Mouse (Mus musculus): Measurements from ENCODE around the gene Folr2. TPM values are rescaled to one million over a fixed set of nuclear protein-coding genes. Genes with fewer than 3 reads are reported as not detected.

The Folr2 gene
- polyA plus RNA-seq, 1 experiment = 0.44 TPM

GRCm38 (mm10) chr7:101896104-101897066, 39.4 kb upstream of the Folr2 start:
- Histone ChIP-seq H3K27me3 (ENCODE audit: control insufficient read depth, insufficient read depth, low read length) (no peaks in the 10 kb centered on the region), H3K4me3 (replicated peaks; ENCODE audit: insufficient read depth, low read depth, low read length) (peak overlapping the region; percentile 64), H3K4me1 (ENCODE audit: control insufficient read depth, insufficient read depth, low read length) (no peaks in the 10 kb centered on the region), H3K27ac (ENCODE audit: insufficient read depth, low read length) (peak overlapping the region; percentile 44)
- peak; percentile 97 to 98 for DNase-seq
- under 1% methylated on average over 57 of the region's 57 CpGs for WGBS
- peak; percentile 87 for TF ChIP-seq POLR2A (IDR thresholded peaks at IDR 0.05; ENCODE audit: borderline replicate concordance, insufficient read depth, low read length)
- TF ChIP-seq CTCF (IDR thresholded peaks at IDR 0.05; ENCODE audit: borderline replicate concordance, insufficient read depth, low read depth, low read length) = no peak; the same call in 1 of the 2 replicates

DNA sequence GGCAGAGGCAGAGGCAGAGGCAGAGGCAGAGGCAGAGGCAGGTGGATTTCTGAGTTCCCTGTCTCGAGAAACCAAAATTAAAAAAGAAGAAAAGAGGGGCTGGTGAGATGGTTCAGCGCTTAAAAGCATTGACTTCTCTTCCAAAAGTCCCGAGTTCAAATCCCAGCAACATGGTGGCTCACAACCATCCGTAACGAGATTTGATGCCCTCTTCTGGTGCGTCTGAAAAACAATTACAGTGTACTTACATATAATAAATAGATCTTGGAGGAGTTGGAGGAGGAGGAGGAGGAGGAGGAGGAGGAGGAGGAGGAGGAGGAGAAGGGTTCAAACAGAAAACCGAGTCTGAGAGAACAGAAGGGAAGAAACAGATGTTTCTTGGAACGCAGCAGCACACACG, 38.7 kb upstream of the Folr2 start:
- Histone ChIP-seq H3K4me3 (replicated peaks; ENCODE audit: insufficient read depth, low read depth, low read length) (peak overlapping the region; percentile 64), H3K27me3 (ENCODE audit: control insufficient read depth, insufficient read depth, low read length) (no peaks in the 10 kb centered on the region), H3K27ac (ENCODE audit: insufficient read depth, low read length) (peak overlapping the region; percentile 23), H3K4me1 (ENCODE audit: control insufficient read depth, insufficient read depth, low read length) (no peaks in the 10 kb centered on the region; the same call in 1 of the 2 replicates)
- 16% methylated on average over 9 of the region's 9 CpGs for WGBS
- TF ChIP-seq CTCF (IDR thresholded peaks at IDR 0.05; ENCODE audit: borderline replicate concordance, insufficient read depth, low read depth, low read length) (no peak), POLR2A (IDR thresholded peaks at IDR 0.05; ENCODE audit: borderline replicate concordance, insufficient read depth, low read length) (no peak)
- DNase-seq = no peak

DNA sequence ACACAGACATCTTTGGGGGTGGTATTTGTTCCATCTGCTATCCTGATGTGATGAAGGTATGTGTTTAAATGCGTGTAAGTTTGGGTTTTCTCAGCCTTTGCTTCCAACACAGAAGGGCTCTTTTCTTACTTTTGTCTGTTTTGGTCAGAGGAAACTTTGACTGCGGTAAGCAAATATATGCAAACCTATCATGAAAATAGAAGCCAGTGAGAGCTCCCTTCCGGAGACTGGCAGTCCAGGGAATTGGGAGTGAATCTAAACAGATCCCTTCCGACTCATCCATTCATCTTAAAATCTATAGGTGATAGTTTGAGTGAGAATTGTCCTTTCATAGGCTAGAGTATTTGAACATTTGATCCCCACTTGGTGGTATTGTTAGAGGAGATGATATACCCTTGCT, 31.5 kb upstream of the Folr2 start:
- H3K27ac ChIP-seq (ENCODE audit: insufficient read depth, low read length) = no peak overlapping the region
- H3K4me3 ChIP-seq (replicated peaks; ENCODE audit: insufficient read depth, low read depth, low read length) = no peak overlapping the region
- H3K27me3 ChIP-seq (ENCODE audit: control insufficient read depth, insufficient read depth, low read length) = no peaks in the 10 kb centered on the region
- DNase-seq = no peak
- 84% methylated on average over 4 of the region's 4 CpGs for WGBS
- H3K4me1 ChIP-seq (ENCODE audit: control insufficient read depth, insufficient read depth, low read length) = no peaks in the 10 kb centered on the region; the same call in 1 of the 2 replicates
- TF ChIP-seq CTCF (IDR thresholded peaks at IDR 0.05; ENCODE audit: borderline replicate concordance, insufficient read depth, low read depth, low read length) = no peak
- TF ChIP-seq POLR2A (IDR thresholded peaks at IDR 0.05; ENCODE audit: borderline replicate concordance, insufficient read depth, low read length) = no peak

- H3K4me1 ChIP-seq (ENCODE audit: control insufficient read depth, insufficient read depth, low read length) = no peaks in the 10 kb centered on the region; the same call in 1 of the 2 replicates
- no peaks in the 10 kb centered on the region for H3K27me3 ChIP-seq (ENCODE audit: control insufficient read depth, insufficient read depth, low read length)
- H3K27ac ChIP-seq (ENCODE audit: insufficient read depth, low read length) = no peak overlapping the region
- no peak overlapping the region for H3K4me3 ChIP-seq (replicated peaks; ENCODE audit: insufficient read depth, low read depth, low read length)
- DNase-seq = no peak
- 86% methylated on average over 6 of the region's 6 CpGs for WGBS
- TF ChIP-seq CTCF (IDR thresholded peaks at IDR 0.05; ENCODE audit: borderline replicate concordance, insufficient read depth, low read depth, low read length) (no peak), POLR2A (IDR thresholded peaks at IDR 0.05; ENCODE audit: borderline replicate concordance, insufficient read depth, low read length) (no peak)
Observed at GRCm38 (mm10) chr7:101886274-101886673, 29.3 kb upstream of the Folr2 start.

DNA sequence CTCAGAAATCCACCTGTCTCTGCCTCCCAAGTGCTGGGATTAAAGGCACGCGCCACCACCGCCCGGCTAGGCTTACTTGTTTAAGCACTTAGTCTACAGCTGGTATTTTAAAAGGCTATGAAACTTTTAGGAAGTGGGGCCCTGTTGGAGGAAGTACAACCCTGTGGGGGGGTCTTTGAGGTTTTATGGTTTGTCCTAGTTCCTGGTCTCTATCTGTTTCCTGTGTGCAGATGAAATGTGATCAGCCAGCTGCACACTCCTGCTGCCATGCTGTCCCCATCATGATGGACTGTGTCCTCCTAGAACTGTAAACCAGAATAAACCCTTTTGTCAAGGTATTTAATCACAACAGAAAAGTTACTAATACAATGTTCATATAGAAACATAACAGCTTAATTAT, 27.2 kb upstream of the Folr2 start:
- no peak for DNase-seq
- WGBS = 96% methylated on average over 4 of the region's 4 CpGs
- no peak for TF ChIP-seq POLR2A (IDR thresholded peaks at IDR 0.05; ENCODE audit: borderline replicate concordance, insufficient read depth, low read length)
- no peak for TF ChIP-seq CTCF (IDR thresholded peaks at IDR 0.05; ENCODE audit: borderline replicate concordance, insufficient read depth, low read depth, low read length)
- no peak overlapping the region for H3K4me3 ChIP-seq (replicated peaks; ENCODE audit: insufficient read depth, low read depth, low read length)
- no peaks in the 10 kb centered on the region for H3K27me3 ChIP-seq (ENCODE audit: control insufficient read depth, insufficient read depth, low read length)
- H3K4me1 ChIP-seq (ENCODE audit: control insufficient read depth, insufficient read depth, low read length) = no peaks in the 10 kb centered on the region
- no peak overlapping the region for H3K27ac ChIP-seq (ENCODE audit: insufficient read depth, low read length)

DNA sequence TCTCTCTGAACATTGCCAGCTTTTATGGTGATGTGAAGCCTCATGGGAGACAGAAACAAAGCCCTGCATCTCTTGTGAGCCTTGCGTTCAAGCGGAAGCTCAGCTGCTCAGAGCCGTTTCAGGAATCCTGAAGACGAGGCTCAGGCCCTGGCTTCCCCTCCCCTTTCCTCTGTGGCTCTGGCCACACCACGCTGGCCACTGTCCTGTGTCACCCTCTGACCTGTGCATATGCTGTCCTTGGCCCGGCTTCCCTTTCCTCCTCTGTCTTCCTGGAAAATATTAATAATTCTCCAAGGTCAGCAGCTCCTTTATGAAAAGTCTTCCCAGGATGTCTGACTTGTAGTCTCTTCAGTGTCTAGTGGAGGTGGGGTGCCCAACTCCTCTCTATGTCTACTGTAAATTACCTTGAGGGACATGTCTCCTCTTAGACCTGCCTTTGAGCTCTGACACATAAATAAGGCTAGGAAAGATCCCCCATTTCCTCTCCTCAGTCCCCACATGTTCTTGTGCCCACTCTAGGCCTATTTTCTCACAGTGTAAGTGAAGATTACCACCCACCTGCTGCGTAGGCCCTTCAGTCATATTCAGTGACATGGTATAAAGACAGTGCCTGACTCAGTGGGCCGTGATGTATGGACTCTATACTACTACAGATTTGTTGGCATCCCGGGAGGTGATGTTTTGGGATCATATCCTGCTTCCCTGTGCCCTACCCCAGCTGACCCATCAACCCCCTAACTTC, 25.6 kb upstream of the Folr2 start:
- no peak for DNase-seq
- WGBS = 60% methylated on average over 9 of the region's 9 CpGs
- H3K27ac ChIP-seq (ENCODE audit: insufficient read depth, low read length) = no peak overlapping the region
- TF ChIP-seq CTCF (IDR thresholded peaks at IDR 0.05; ENCODE audit: borderline replicate concordance, insufficient read depth, low read depth, low read length) (no peak), POLR2A (IDR thresholded peaks at IDR 0.05; ENCODE audit: borderline replicate concordance, insufficient read depth, low read length) (no peak)
- no peaks in the 10 kb centered on the region for H3K4me1 ChIP-seq (ENCODE audit: control insufficient read depth, insufficient read depth, low read length)
- no peaks in the 10 kb centered on the region for H3K27me3 ChIP-seq (ENCODE audit: control insufficient read depth, insufficient read depth, low read length)
- H3K4me3 ChIP-seq (replicated peaks; ENCODE audit: insufficient read depth, low read depth, low read length) = no peak overlapping the region

GRCm38 (mm10) chr7:101880855-101881254, 23.9 kb upstream of the Folr2 start:
- 72% methylated on average over 4 of the region's 4 CpGs for WGBS
- TF ChIP-seq CTCF (IDR thresholded peaks at IDR 0.05; ENCODE audit: borderline replicate concordance, insufficient read depth, low read depth, low read length) (no peak), POLR2A (IDR thresholded peaks at IDR 0.05; ENCODE audit: borderline replicate concordance, insufficient read depth, low read length) (no peak)
- no peak for DNase-seq
- Histone ChIP-seq H3K27me3 (ENCODE audit: control insufficient read depth, insufficient read depth, low read length) (no peaks in the 10 kb centered on the region), H3K27ac (ENCODE audit: insufficient read depth, low read length) (no peak overlapping the region), H3K4me3 (replicated peaks; ENCODE audit: insufficient read depth, low read depth, low read length) (no peak overlapping the region), H3K4me1 (ENCODE audit: control insufficient read depth, insufficient read depth, low read length) (no peaks in the 10 kb centered on the region)

All from cerebellum, adult 2 months (tissue).